Comparison of ENCODE assay signal across 24 mouse cellular contexts in genomic region chr1:154975732-154976131, GRCm38 (mm10).
A peak's percentile ranks its signal among the peaks of the same experiment; 100 is the strongest.
DNase-seq lines count a peak whose midpoint lies in the region; ATAC-seq lines count a peak whose summit lies in the region.
"Had no signal": no experiment of that assay in that cellular context is flagged by ENCODE, and none has a peak within 500 bp of the region (broad histone marks: within the 10 kb centered on the region; RNA-seq: fewer than 3 reads in every experiment).

No protein-coding gene starts in this region.

- no peaks in the 10 kb centered on the region for H3K27me3 ChIP-seq in liver, embryonic 11.5 days (replicated peaks; ENCODE audit: control insufficient read depth, insufficient read depth, low read length)
- no peaks in the 10 kb centered on the region for H3K27me3 ChIP-seq in liver, embryonic 12.5 days (replicated peaks)
- H3K27me3 ChIP-seq: CH12.LX; embryonic facial prominence, embryonic 12.5 days; forebrain, embryonic 13.5 days; forebrain, embryonic 15.5 days had no signal

- no peak overlapping the region for H3K9ac ChIP-seq in liver, embryonic 11.5 days (ENCODE audit: low read depth, low read length)
- no peak overlapping the region for H3K9ac ChIP-seq in liver, embryonic 12.5 days
- H3K9ac ChIP-seq: embryonic facial prominence, embryonic 12.5 days; forebrain, embryonic 13.5 days; forebrain, embryonic 15.5 days; forebrain, postnatal 0 days had no signal

- 56% methylated on average over 4 of the region's 4 CpGs for WGBS in liver, embryonic 11.5 days
- WGBS in liver, embryonic 12.5 days (ENCODE audit: insufficient replicate concordance): 34% methylated on average over 4 of the region's 4 CpGs

- H3K27ac ChIP-seq in liver, embryonic 11.5 days (ENCODE audit: low read depth, low read length): no peak overlapping the region
- H3K27ac ChIP-seq in liver, embryonic 12.5 days: no peak overlapping the region
- H3K27ac ChIP-seq: embryonic facial prominence, embryonic 10.5 days; embryonic facial prominence, embryonic 12.5 days; forebrain, embryonic 13.5 days; forebrain, embryonic 15.5 days had no signal

- no peak for DNase-seq in liver, embryonic 11.5 days (ENCODE audit: low spot score)
- DNase-seq in thymus, postnatal 4 days: no peak
- DNase-seq: adrenal gland, adult 8-10 months; adrenal gland, postnatal 14 days; adrenal gland, postnatal 36 days; B cell, adult 2 months; cerebellum, adult 11-12 months; cerebellum, adult 8-10 months; cerebellum, adult 9-11 months; cerebellum, postnatal 14 days; cerebellum, postnatal 36 days; forebrain, postnatal 0 days had no signal

- H3K4me3 ChIP-seq in liver, embryonic 11.5 days (ENCODE audit: low read depth, low read length): no peak overlapping the region
- H3K4me3 ChIP-seq in liver, embryonic 12.5 days: no peak overlapping the region
- H3K4me3 ChIP-seq: embryonic facial prominence, embryonic 10.5 days; embryonic facial prominence, embryonic 12.5 days; forebrain, embryonic 13.5 days; forebrain, embryonic 15.5 days had no signal

- no peak overlapping the region for H3K4me2 ChIP-seq in liver, embryonic 11.5 days
- H3K4me2 ChIP-seq in liver, embryonic 12.5 days: no peak overlapping the region
- H3K4me2 ChIP-seq: embryonic facial prominence, embryonic 12.5 days; forebrain, embryonic 13.5 days; forebrain, embryonic 15.5 days had no signal

- no peaks in the 10 kb centered on the region for H3K36me3 ChIP-seq in liver, embryonic 11.5 days (ENCODE audit: control insufficient read depth, insufficient read depth, low read length)
- no peaks in the 10 kb centered on the region for H3K36me3 ChIP-seq in liver, embryonic 12.5 days
- H3K36me3 ChIP-seq: embryonic facial prominence, embryonic 10.5 days; embryonic facial prominence, embryonic 12.5 days; forebrain, embryonic 15.5 days; G1E had no signal

- 0 out of 2 replicates have a peak, but pooled peaks have one; percentile 62 for ATAC-seq in liver, embryonic 11.5 days (replicated peaks; ENCODE audit: low FRiP score)
- ATAC-seq in liver, embryonic 12.5 days: no peak
- peak; percentile 58 for ATAC-seq in common myeloid progenitor, adult 5-6 weeks (replicated peaks; ENCODE audit: low read depth, poor library complexity, severe bottlenecking)
- peak; percentile 57 for ATAC-seq in megakaryocyte-erythroid progenitor cell, adult 5-6 weeks (replicated peaks; ENCODE audit: low FRiP score, low TSS enrichment, poor library complexity, severe bottlenecking)
- ATAC-seq: activated CD4-positive, CD25-positive, alpha-beta regulatory T cell, adult 4 months; CD4-positive, CD25-positive, alpha-beta regulatory T cell, adult 4 months; forebrain, embryonic 13.5 days; forebrain, embryonic 15.5 days; forebrain, postnatal 0 days; Patski had no signal

- no peaks in the 10 kb centered on the region for H3K4me1 ChIP-seq in liver, embryonic 11.5 days (replicated peaks; ENCODE audit: control insufficient read depth, insufficient read depth, low read length)
- H3K4me1 ChIP-seq in liver, embryonic 12.5 days: no peaks in the 10 kb centered on the region
- H3K4me1 ChIP-seq: embryonic facial prominence, embryonic 12.5 days; forebrain, embryonic 13.5 days; forebrain, embryonic 15.5 days had no signal

- no peaks in the 10 kb centered on the region for H3K9me3 ChIP-seq in liver, embryonic 11.5 days (ENCODE audit: control insufficient read depth, low read length)
- no peaks in the 10 kb centered on the region for H3K9me3 ChIP-seq in liver, embryonic 12.5 days (replicated peaks)
- H3K9me3 ChIP-seq: embryonic facial prominence, embryonic 10.5 days; embryonic facial prominence, embryonic 12.5 days; forebrain, embryonic 15.5 days; G1E had no signal
